Mouse (Mus musculus) testis, adult 2 months (tissue): ENCODE results near the gene Rdh5.

Source experiments
- CTCF ChIP-seq: fragments of 200-500 bp; IDR thresholded peaks from 2 replicates; pipeline ENCODE4 v1.5.1; 2012; ENCODE audit warnings: low read depth, mild to moderate bottlenecking, inconsistent platforms, low read length, moderate library complexity; ENCODE audit not compliant: control insufficient read depth, insufficient read depth, insufficient replicate concordance
- POLR2A ChIP-seq: fragments of 200-500 bp; IDR thresholded peaks from 2 replicates; pipeline ENCODE4 v1.6.1; 2012; ENCODE audit warnings: low read depth, mild to moderate bottlenecking, inconsistent platforms, low read length, moderate library complexity; ENCODE audit not compliant: control insufficient read depth

DNA sequence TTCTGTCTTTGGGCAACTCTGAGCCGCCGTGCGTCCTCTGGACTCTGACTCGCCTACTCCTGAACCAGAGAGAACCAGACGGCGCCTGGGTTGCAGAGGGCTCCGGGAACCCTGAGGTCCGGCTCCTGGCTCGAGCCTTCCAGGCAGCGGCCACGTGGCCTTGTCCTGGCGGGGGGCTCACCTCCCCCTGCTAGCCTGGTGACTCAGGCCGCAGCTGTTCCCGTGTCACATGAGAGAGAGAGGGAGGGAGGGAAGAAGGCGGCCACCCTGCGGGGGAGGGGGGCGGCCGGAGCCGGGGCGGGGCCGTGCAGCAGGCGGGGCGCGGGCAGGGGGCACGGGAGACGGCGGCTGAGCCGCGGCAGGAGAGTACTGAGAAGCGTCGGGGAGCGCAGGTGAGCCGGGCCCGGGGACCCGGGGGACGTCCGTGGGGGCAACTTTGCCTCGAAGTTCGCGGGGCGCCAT lies 13.1 kb downstream of the Rdh5 start:
- TF ChIP-seq CTCF (no peak), POLR2A (no peak)
